Mouse (Mus musculus) stomach, postnatal 0 days (tissue): Measurements from ENCODE around the gene Gjb5.

Experiments
- CTCF ChIP-seq: IDR thresholded peaks from 2 replicates; pipeline ENCODE4 v1.5.1; 2016; ENCODE audit warnings: antibody characterized with exemption, low read depth, mild to moderate bottlenecking, moderate library complexity
- EP300 ChIP-seq: optimal IDR thresholded peaks from 2 replicates; pipeline ENCODE3; 2016; ENCODE audit warnings: antibody characterized with exemption

DNA sequence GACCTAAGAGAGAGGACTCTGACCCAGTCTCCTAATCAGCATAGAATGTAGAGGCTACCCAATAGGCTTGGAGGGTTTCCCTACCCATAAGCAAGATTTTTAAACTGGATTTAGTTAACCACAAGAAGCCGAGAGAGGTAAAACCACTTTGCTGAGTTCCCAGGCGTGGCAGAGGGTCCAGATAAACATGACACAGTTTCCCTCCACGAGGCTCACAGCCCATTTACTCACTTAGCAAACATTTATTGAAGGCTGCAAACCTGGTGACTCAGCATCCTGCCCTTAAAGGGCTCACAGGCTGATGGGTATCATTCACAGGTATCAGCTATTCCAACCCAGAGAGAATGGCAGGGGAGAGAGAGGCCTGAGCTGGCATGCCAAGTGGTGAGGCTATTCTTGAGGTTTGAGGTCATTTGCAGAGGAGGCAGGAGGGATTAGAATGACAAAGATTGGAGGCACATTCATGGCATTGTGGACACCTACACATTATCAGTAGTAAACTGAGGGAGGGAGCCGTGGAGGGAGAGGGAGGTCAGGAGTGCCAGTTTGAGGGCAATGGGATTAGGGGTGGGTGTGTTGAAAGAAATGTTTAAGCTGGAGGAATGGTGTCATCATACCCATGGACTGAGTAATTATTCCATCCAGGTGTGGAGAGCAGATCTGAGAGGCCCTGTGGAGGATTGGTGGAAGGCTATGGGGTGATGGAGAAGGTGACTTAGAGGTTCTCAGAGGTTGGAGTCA, 8.3 kb downstream of the Gjb5 start:
- TF ChIP-seq EP300, result no peak
- no peak for TF ChIP-seq CTCF
